Mouse (Mus musculus): ENCODE data around the gene P2ry13. TPM values are rescaled to one million over a fixed set of nuclear protein-coding genes. Genes with fewer than 3 reads are reported as not detected.

P2ry13 gene
- polyA plus RNA-seq, 3 experiments from 2014 or later, result 0.60 TPM; not detected in 2

- ATAC-seq, result no peak
These were observed 13.2 kb downstream of the P2ry13 start for GRCm38 (mm10) chr3:59197329-59197948.

- no peak for ATAC-seq
These were observed 15.7 kb downstream of the P2ry13 start, which contains the start of gene Gpr87 for GRCm38 (mm10) chr3:59194938-59195337. Gene Gpr87 (minus strand): TSS chr3:59195104.

DNA sequence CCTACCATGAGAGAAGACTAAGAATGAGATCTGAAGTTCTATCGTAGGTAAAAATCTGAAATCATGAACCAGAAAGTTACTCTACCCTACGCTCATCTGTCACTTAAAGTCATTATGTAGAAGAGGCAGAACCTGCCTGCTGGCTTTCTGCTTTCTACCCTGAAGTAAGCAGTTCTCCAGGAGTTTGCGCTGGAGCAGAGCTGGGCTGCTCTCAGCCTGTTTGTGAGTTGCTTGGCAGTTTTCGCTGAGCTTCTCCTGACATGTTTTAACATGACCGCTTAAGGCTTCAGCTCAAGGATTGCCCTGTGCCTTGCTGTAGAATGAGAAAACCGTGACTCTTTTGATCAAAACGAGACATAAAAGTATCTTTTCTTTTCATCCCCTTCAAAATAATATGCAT, 16.6 kb downstream of the P2ry13 start:
- ATAC-seq, result no peak

DNA sequence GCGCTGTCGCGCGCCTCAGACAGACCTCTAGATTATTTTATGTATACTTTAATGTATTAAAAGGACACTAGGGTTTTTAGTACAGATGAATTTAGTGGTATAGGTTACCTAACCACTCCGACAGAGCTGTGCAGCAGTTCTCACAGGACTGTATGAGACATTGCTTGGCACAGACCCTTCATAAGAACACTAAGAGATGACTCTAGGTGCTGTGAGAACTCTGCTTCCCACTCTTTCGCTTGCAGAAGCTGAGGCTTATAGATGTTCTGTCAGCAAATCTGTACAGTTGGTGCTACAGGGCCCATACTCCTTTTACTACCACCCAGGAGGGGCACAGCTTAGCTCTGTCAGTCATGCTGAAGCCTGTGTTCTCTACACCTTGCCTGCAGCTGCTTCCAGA, 19.0 kb downstream of the P2ry13 start:
- ATAC-seq, result no peak

DNA sequence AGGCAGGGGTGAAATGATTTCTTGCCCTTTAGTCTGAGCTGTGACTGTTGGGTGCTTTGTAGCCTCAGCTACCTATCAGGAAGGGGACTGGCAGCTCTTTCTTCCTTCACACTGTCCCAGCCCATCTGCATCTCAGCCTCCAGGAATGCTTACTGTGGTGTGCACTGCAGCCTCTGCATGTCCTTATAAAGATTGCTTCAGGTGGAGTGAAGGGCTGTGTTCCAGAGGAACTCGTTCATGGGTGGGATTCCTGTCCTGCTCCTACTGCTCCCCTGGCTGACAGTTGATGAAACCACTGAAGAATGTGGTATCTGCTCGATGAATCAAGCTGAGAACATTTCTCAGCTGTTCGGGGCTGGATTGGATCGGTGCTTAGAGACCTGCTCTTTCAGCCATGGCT, 23.3 kb downstream of the P2ry13 start:
- ATAC-seq, result no peak

GRCm38 (mm10) chr3:59185662-59186061, 25.0 kb downstream of the P2ry13 start:
- no peak for ATAC-seq

GRCm38 (mm10) chr3:59182129-59182528, 28.6 kb downstream of the P2ry13 start:
- ATAC-seq, result no peak

- ATAC-seq, result no peak
These were observed 29.5 kb downstream of the P2ry13 start for GRCm38 (mm10) chr3:59181134-59181533.

DNA sequence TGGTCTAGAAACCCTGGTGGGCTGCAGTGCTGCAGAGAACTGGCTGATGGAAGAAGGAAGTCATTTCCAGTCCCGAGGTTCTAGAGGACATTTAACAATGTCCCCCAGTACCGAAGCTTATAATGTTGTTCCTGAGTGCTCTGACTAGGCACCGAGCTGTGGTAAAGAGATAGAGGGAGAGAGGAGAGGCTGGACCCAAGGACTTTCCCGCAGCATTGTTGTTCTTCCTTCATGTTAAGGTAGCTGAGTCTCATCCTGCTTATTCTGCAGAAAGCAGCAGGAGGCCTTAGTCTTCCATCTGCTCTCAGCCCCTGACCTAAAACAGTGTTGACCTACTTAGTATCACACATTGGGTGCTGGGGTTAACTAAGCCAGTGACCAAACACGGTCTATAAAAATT, 33.8 kb downstream of the P2ry13 start:
- no peak for ATAC-seq

DNA sequence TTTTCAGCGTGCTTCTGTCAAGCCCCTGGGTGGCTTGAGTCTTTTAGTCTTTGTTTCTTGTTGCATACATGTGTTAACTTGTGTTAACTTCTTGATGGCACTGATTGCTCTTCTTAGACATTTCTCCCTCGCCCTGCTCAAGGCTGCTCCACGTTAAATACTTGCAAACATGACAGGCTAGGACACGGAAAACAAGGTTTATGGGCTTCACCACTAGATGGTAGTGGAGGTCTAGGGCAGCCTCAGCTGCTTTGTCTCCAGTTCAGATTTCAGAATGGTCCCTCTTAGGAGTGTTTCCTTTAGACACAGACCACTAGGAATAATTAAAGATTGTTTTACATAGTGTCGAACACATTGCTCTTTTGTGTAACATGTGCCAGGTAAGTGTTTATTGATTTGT, 35.4 kb downstream of the P2ry13 start:
- no peak for ATAC-seq

GRCm38 (mm10) chr3:59174426-59175154, 36.1 kb downstream of the P2ry13 start:
- ATAC-seq, result no peak

- ATAC-seq, result no peak
These were observed 40.6 kb downstream of the P2ry13 start for GRCm38 (mm10) chr3:59169921-59170627.

GRCm38 (mm10) chr3:59169215-59169614, 41.5 kb downstream of the P2ry13 start:
- no peak for ATAC-seq

GRCm38 (mm10) chr3:59168476-59168875, 42.2 kb downstream of the P2ry13 start:
- ATAC-seq, result no peak

GRCm38 (mm10) chr3:59167417-59168054, 43.1 kb downstream of the P2ry13 start:
- ATAC-seq, result no peak

GRCm38 (mm10) chr3:59160465-59160864, 50.2 kb downstream of the P2ry13 start:
- no peak for ATAC-seq

Other genes starting within 250 kb of the P2ry13 start
- gene Med12l, start 205.1 kb downstream of the P2ry13 start, polyA plus RNA-seq (2017; shearing (Covaris generic)), result 1 to 10 TPM in 1 of 3 experiments, under 1 TPM in 2; 0.48 to 1.5 (median 0.61) TPM
- 10 to 100 TPM; 45.7 to 91.9 (median 55.6) TPM for gene Gpr171, start 109.1 kb downstream of the P2ry13 start, polyA plus RNA-seq (2017; shearing (Covaris generic))
- gene P2ry14, start 57.3 kb downstream of the P2ry13 start, polyA plus RNA-seq (2017; shearing (Covaris generic)), result 1 to 10 TPM; 2.8 to 3.6 (median 3.3) TPM
- gene Gpr87, start 15.8 kb downstream of the P2ry13 start, polyA plus RNA-seq (2017; shearing (Covaris generic)), result not detected
- gene P2ry12, start 52.0 kb upstream of the P2ry13 start, polyA plus RNA-seq (2017; shearing (Covaris generic)), result under 1 TPM in 2 of 3 experiments, not detected in 1; 0.31 to 0.44 TPM
- not detected for gene Igsf10, start 133.5 kb upstream of the P2ry13 start, polyA plus RNA-seq (2017; shearing (Covaris generic))